Mouse (Mus musculus) v-Abl transformed pro-B cells (cell line): ENCODE measurements around the gene Gm3893.
"Not testable (repeated sequence)": the region's sequence is repeated elsewhere in the genome, so short reads cannot be mapped to it uniquely, and the experiment has no call there.

Experiments used
- in situ Hi-C, 2 experiments: fragments of 400-800 bp; cut with MboI; formaldehyde crosslinking; loops; one replicate each; pipeline ENCODE4 v1.15.1; 2025; ENCODE audit not compliant: unreplicated experiment in 2 of 2

Gm3893 gene

DNA sequence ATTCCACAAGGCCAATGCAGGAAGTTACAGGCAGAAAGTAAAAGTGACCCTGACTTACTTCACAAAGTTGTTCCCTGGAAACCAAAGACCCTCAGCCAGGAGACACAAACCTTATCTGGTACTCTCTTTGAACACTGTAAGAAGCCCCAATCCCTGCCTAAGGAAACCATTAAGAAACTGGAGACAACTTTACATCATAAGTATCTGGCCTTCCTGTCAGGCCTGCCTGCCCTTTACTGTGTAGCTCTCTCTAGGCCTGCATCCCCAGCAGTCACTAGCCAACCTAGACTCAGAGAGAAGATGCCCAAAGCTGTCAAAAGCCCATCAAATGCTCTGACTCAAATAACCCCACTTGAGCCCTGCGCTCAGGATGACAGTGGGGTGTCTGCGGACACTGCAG lies at the start of gene Gm3893:
Gene Gm3893 (plus strand): TSS at position 301 of the 400 bp plus-strand sequence.
- in situ Hi-C loops, result not testable (repeated sequence)

DNA sequence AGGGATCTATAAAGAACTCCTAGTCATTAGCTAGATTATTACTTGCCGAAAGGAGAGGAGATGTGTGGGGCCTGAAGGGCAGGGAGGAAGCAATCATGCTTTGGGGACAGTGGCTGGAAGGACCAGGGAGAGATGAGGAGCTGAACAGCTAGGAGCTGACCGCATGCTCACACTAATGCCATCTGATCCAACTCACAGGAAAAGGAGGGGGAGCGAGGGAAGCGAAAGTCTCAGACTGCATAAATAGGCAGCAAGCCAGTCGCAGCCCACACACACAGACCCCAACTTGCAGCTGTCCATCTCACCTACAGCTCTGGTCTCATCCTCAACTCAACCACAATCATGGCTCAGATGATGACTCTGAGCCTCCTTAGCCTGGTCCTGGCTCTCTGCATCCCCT lies 23.5 kb downstream of the Gm3893 start, which contains the start of gene Gm13304:
Gene Gm13304 (plus strand): TSS at position 301 of the 400 bp plus-strand sequence.
- in situ Hi-C loops, result not testable (repeated sequence)
